Mouse (Mus musculus) urinary bladder, adult 18-20 months (tissue): ENCODE data around the gene Gm10160.
A peak's percentile ranks its signal among the peaks of the same experiment; 100 is the strongest.

Source experiments
- DNase-seq, 2 experiments: peaks; one replicate each; pipeline ENCODE4 v3.0.0; 2022; ENCODE audit warnings: low spot score in 2 of 2, mixed read lengths in 2 of 2

Gm10160 gene

GRCm38 (mm10) chr7:81855694-81856093, at the start of gene Gm10160:
Gene Gm10160 (minus strand): TSS chr7:81855794.
- DNase-seq = no peak

GRCm38 (mm10) chr7:81904926-81905325, 49.3 kb upstream of the Gm10160 start:
- DNase-seq = no peak

GRCm38 (mm10) chr7:81904094-81904493, 48.5 kb upstream of the Gm10160 start:
- no peak for DNase-seq

GRCm38 (mm10) chr7:81899361-81899760, 43.8 kb upstream of the Gm10160 start:
- no peak for DNase-seq

GRCm38 (mm10) chr7:81885128-81885527, 29.5 kb upstream of the Gm10160 start:
- DNase-seq = no peak

GRCm38 (mm10) chr7:81881600-81881999, 26.0 kb upstream of the Gm10160 start:
- no peak for DNase-seq

- no peak for DNase-seq
Observed at GRCm38 (mm10) chr7:81880797-81881196, 25.2 kb upstream of the Gm10160 start.

GRCm38 (mm10) chr7:81880286-81880685, 24.7 kb upstream of the Gm10160 start:
- DNase-seq = no peak

GRCm38 (mm10) chr7:81875372-81875771, 19.8 kb upstream of the Gm10160 start:
- DNase-seq = no peak

GRCm38 (mm10) chr7:81874636-81875035, 19.0 kb upstream of the Gm10160 start:
- no peak for DNase-seq

GRCm38 (mm10) chr7:81873807-81874206, 18.2 kb upstream of the Gm10160 start:
- DNase-seq = no peak

- no peak for DNase-seq
Observed at GRCm38 (mm10) chr7:81872493-81873013, 17.0 kb upstream of the Gm10160 start.

- DNase-seq = peak; percentile 39 to 44
Observed at GRCm38 (mm10) chr7:81868158-81868557, 12.6 kb upstream of the Gm10160 start.

- DNase-seq = no peak
Observed at GRCm38 (mm10) chr7:81867231-81867930, 11.8 kb upstream of the Gm10160 start.

- DNase-seq = no peak
Observed at GRCm38 (mm10) chr7:81865937-81866336, 10.3 kb upstream of the Gm10160 start.

GRCm38 (mm10) chr7:81864552-81864951, 9.0 kb upstream of the Gm10160 start:
- DNase-seq = no peak

GRCm38 (mm10) chr7:81862587-81863583, 7.3 kb upstream of the Gm10160 start:
- DNase-seq = no peak

GRCm38 (mm10) chr7:81861921-81862320, 6.3 kb upstream of the Gm10160 start:
- no peak for DNase-seq

- DNase-seq = no peak
Observed at GRCm38 (mm10) chr7:81861461-81861860, 5.9 kb upstream of the Gm10160 start.

GRCm38 (mm10) chr7:81860996-81861395, 5.4 kb upstream of the Gm10160 start:
- no peak for DNase-seq

- DNase-seq = no peak
Observed at GRCm38 (mm10) chr7:81860071-81860470, 4.5 kb upstream of the Gm10160 start.

- DNase-seq = no peak
Observed at GRCm38 (mm10) chr7:81858968-81859721, 3.6 kb upstream of the Gm10160 start, which contains the start of gene Tm6sf1. Gene Tm6sf1 (plus strand): TSS chr7:81859001.
